Mouse (Mus musculus): Measurements from ENCODE around the gene Wdr45b. TPM values are rescaled to one million over a fixed set of nuclear protein-coding genes. Genes with fewer than 3 reads are reported as not detected.

Gene Wdr45b
- total and polyA plus RNA-seq, 2 experiments from 2014 or later: 71.9 to 87.1 TPM

GRCm38 (mm10) chr11:121294771-121295170, 59.5 kb downstream of the Wdr45b start:
- Histone ChIP-seq H3K9ac (replicated peaks; ENCODE audit: low read length, poor library complexity, severe bottlenecking) (no peak overlapping the region), H3K27me3 (ENCODE audit: insufficient read depth, low read length) (no peaks in the 10 kb centered on the region), H3K27ac (ENCODE audit: low read depth, low read length) (no peak overlapping the region), H3K36me3 (ENCODE audit: insufficient read depth, low read length) (peaks cover 42% of the 10 kb centered on the region), H3K9me3 (ENCODE audit: low read length) (no peaks in the 10 kb centered on the region), H3K4me3 (ENCODE audit: low read depth, low read length) (no peak overlapping the region), H3K4me2 (ENCODE audit: low read depth, low read length, poor library complexity, severe bottlenecking) (no peak overlapping the region), H3K4me1 (ENCODE audit: insufficient read depth, low read length) (no peaks in the 10 kb centered on the region)
- ATAC-seq (ENCODE audit: low FRiP score): no peak
- no peak for TF ChIP-seq CTCF (IDR thresholded peaks at IDR 0.05)
- 98% methylated on average over 5 of the region's 5 CpGs for WGBS
- DNase-seq (ENCODE audit: low spot score): no peak

- DNase-seq (ENCODE audit: low spot score): peak; percentile 6
Measured at GRCm38 (mm10) chr11:121289859-121290258, 64.4 kb downstream of the Wdr45b start.

GRCm38 (mm10) chr11:121282911-121283310, 71.3 kb downstream of the Wdr45b start:
- TF ChIP-seq CTCF (IDR thresholded peaks at IDR 0.05): no peak
- Histone ChIP-seq H3K4me2 (ENCODE audit: low read depth, low read length, poor library complexity, severe bottlenecking) (no peak overlapping the region), H3K36me3 (ENCODE audit: insufficient read depth, low read length) (peaks cover 10% of the 10 kb centered on the region; the same call in 1 of the 2 replicates), H3K4me1 (ENCODE audit: insufficient read depth, low read length) (no peaks in the 10 kb centered on the region), H3K4me3 (ENCODE audit: low read depth, low read length) (no peak overlapping the region), H3K9ac (replicated peaks; ENCODE audit: low read length, poor library complexity, severe bottlenecking) (no peak overlapping the region), H3K9me3 (ENCODE audit: low read length) (no peaks in the 10 kb centered on the region), H3K27me3 (ENCODE audit: insufficient read depth, low read length) (no peaks in the 10 kb centered on the region), H3K27ac (ENCODE audit: low read depth, low read length) (no peak overlapping the region)
- WGBS: 88% methylated on average over 6 of the region's 6 CpGs
- no peak for ATAC-seq (ENCODE audit: low FRiP score)
- no peak for DNase-seq (ENCODE audit: low spot score)

More at GRCm38 (mm10) chr11:121289859-121290258, 64.4 kb downstream of the Wdr45b start:
- Histone ChIP-seq H3K4me3 (ENCODE audit: low read depth, low read length) (no peak overlapping the region), H3K27ac (ENCODE audit: low read depth, low read length) (no peak overlapping the region), H3K36me3 (ENCODE audit: insufficient read depth, low read length) (peaks cover 26% of the 10 kb centered on the region), H3K9me3 (ENCODE audit: low read length) (no peaks in the 10 kb centered on the region), H3K9ac (replicated peaks; ENCODE audit: low read length, poor library complexity, severe bottlenecking) (no peak overlapping the region), H3K4me2 (ENCODE audit: low read depth, low read length, poor library complexity, severe bottlenecking) (no peak overlapping the region), H3K27me3 (ENCODE audit: insufficient read depth, low read length) (no peaks in the 10 kb centered on the region), H3K4me1 (ENCODE audit: insufficient read depth, low read length) (no peaks in the 10 kb centered on the region)
- 94% methylated on average over 3 of the region's 3 CpGs for WGBS
- peak; percentile 37; the same call in 1 of the 2 replicates for TF ChIP-seq CTCF (IDR thresholded peaks at IDR 0.05)
- no peak for ATAC-seq (ENCODE audit: low FRiP score)

DNA sequence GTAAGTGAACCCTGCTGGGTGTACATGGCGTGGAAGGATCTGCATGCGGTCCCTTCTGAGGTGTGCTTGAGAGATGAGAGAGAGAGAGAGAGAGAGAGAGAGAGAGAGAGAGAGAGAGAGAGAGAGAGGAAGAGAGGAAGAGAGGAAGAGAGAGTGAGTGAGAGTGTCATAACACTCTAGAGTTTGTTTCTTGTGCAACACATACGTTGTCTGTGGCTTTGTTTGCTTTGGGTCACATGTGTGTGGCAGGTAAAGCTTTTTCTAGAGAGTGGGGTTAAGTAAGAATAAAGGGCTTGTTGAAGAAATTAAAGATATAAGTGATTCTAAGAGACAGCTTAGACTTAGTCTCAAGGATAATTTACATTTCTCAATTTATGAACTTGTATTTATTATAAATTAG, 76.2 kb downstream of the Wdr45b start:
- H3K4me2 ChIP-seq (ENCODE audit: low read depth, low read length, poor library complexity, severe bottlenecking): no peak overlapping the region
- H3K36me3 ChIP-seq (ENCODE audit: insufficient read depth, low read length): no peaks in the 10 kb centered on the region
- no peak for DNase-seq (ENCODE audit: low spot score)
- no peaks in the 10 kb centered on the region for H3K4me1 ChIP-seq (ENCODE audit: insufficient read depth, low read length)
- no peak overlapping the region for H3K4me3 ChIP-seq (ENCODE audit: low read depth, low read length)
- no peaks in the 10 kb centered on the region for H3K9me3 ChIP-seq (ENCODE audit: low read length)
- TF ChIP-seq CTCF (IDR thresholded peaks at IDR 0.05): no peak
- no peak overlapping the region for H3K27ac ChIP-seq (ENCODE audit: low read depth, low read length)
- 87% methylated on average over 3 of the region's 3 CpGs for WGBS
- H3K9ac ChIP-seq (replicated peaks; ENCODE audit: low read length, poor library complexity, severe bottlenecking): no peak overlapping the region
- ATAC-seq (ENCODE audit: low FRiP score): no peak
- no peaks in the 10 kb centered on the region for H3K27me3 ChIP-seq (ENCODE audit: insufficient read depth, low read length)

DNA sequence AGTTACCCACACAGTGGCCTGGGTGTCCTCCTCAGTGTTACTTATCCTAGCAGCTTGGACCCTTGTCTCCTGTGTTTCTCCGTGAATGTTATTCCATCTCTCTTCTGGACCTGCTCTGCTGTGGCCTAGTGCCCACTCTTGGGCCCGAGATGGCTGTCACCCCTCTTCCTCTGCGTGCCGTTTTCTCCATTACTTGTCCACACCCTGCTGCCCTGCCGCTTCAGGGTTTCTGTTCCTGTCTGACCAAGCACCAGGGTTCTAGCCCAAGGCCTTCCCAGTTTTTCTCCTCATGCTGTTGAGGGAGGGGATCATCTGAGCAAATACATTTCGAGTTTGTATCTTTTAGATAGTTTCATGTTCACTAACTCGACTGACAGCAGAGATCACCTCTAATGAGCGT, 76.7 kb downstream of the Wdr45b start:
- TF ChIP-seq CTCF (IDR thresholded peaks at IDR 0.05): no peak
- 92% methylated on average over 8 of the region's 8 CpGs for WGBS

More for the DNA sequence above, 76.7 kb downstream of the Wdr45b start:
- Histone ChIP-seq H3K4me1 (ENCODE audit: insufficient read depth, low read length) (no peaks in the 10 kb centered on the region), H3K27ac (ENCODE audit: low read depth, low read length) (no peak overlapping the region), H3K9me3 (ENCODE audit: low read length) (no peaks in the 10 kb centered on the region), H3K36me3 (ENCODE audit: insufficient read depth, low read length) (no peaks in the 10 kb centered on the region), H3K4me2 (ENCODE audit: low read depth, low read length, poor library complexity, severe bottlenecking) (no peak overlapping the region), H3K9ac (replicated peaks; ENCODE audit: low read length, poor library complexity, severe bottlenecking) (no peak overlapping the region), H3K27me3 (ENCODE audit: insufficient read depth, low read length) (no peaks in the 10 kb centered on the region), H3K4me3 (ENCODE audit: low read depth, low read length) (no peak overlapping the region)
- DNase-seq (ENCODE audit: low spot score) (no peak), ATAC-seq (ENCODE audit: low FRiP score) (no peak)

Small RNA genes lying within 50 kb of the gene (microRNA-seq; reads per million reads assigned to microRNA genes)
- not detected for gene Mir7236 (ENCODE audit: borderline number of aligned reads)

Other genes starting within 250 kb of the Wdr45b start
- not detected in 2 replicates for gene Tex19.2, start 235.8 kb downstream of the Wdr45b start, total RNA-seq (2014; rRNA removed)
- gene Tex19.2, start 235.8 kb downstream of the Wdr45b start, polyA plus RNA-seq (2015; fragmentation: Nextera tagmentation; extraction: Ambion mirVana): not detected in 2 replicates
- gene Tex19.1, start 208.3 kb downstream of the Wdr45b start, total RNA-seq (2014; rRNA removed): not detected in 2 replicates
- gene Tex19.1, start 208.3 kb downstream of the Wdr45b start, polyA plus RNA-seq (2015; fragmentation: Nextera tagmentation; extraction: Ambion mirVana): not detected in 2 replicates
- gene Uts2r, start 194.2 kb downstream of the Wdr45b start, total RNA-seq (2014; rRNA removed): 0.33 and 0.66 TPM in 2 replicates
- 1.1 and 1.5 TPM in 2 replicates for gene Uts2r, start 194.2 kb downstream of the Wdr45b start, polyA plus RNA-seq (2015; fragmentation: Nextera tagmentation; extraction: Ambion mirVana)
- 85.2 and 87.4 TPM in 2 replicates for gene Hexdc, start 150.0 kb downstream of the Wdr45b start, total RNA-seq (2014; rRNA removed)
- 37.4 and 38.1 TPM in 2 replicates for gene Hexdc, start 150.0 kb downstream of the Wdr45b start, polyA plus RNA-seq (2015; fragmentation: Nextera tagmentation; extraction: Ambion mirVana)
- gene Ogfod3, start 149.7 kb downstream of the Wdr45b start, total RNA-seq (2014; rRNA removed): 8.9 and 12.0 TPM in 2 replicates
- gene Ogfod3, start 149.7 kb downstream of the Wdr45b start, polyA plus RNA-seq (2015; fragmentation: Nextera tagmentation; extraction: Ambion mirVana): 25.2 and 32.5 TPM in 2 replicates
- 26.5 and 29.1 TPM in 2 replicates for gene Cybc1, start 125.1 kb downstream of the Wdr45b start, total RNA-seq (2014; rRNA removed)
- 18.7 and 20.9 TPM in 2 replicates for gene Cybc1, start 125.1 kb downstream of the Wdr45b start, polyA plus RNA-seq (2015; fragmentation: Nextera tagmentation; extraction: Ambion mirVana)
- 112 and 129 TPM in 2 replicates for gene Narf, start 117.2 kb downstream of the Wdr45b start, total RNA-seq (2014; rRNA removed)
- gene Narf, start 117.2 kb downstream of the Wdr45b start, polyA plus RNA-seq (2015; fragmentation: Nextera tagmentation; extraction: Ambion mirVana): 37.4 and 38.0 TPM in 2 replicates
- gene Foxk2, start 94.5 kb downstream of the Wdr45b start, total RNA-seq (2014; rRNA removed): 92.5 and 92.9 TPM in 2 replicates
- 13.2 and 13.7 TPM in 2 replicates for gene Foxk2, start 94.5 kb downstream of the Wdr45b start, polyA plus RNA-seq (2015; fragmentation: Nextera tagmentation; extraction: Ambion mirVana)
- 15.0 and 18.3 TPM in 2 replicates for gene Rab40b, start 33.8 kb upstream of the Wdr45b start, total RNA-seq (2014; rRNA removed)
- gene Rab40b, start 33.8 kb upstream of the Wdr45b start, polyA plus RNA-seq (2015; fragmentation: Nextera tagmentation; extraction: Ambion mirVana): 14.8 and 15.7 TPM in 2 replicates
- gene Fn3krp, start 67.0 kb upstream of the Wdr45b start, total RNA-seq (2014; rRNA removed): 17.2 and 22.4 TPM in 2 replicates
- 8.3 and 9.0 TPM in 2 replicates for gene Fn3krp, start 67.0 kb upstream of the Wdr45b start, polyA plus RNA-seq (2015; fragmentation: Nextera tagmentation; extraction: Ambion mirVana)
- 2.2 and 8.2 TPM in 2 replicates for gene Fn3k, start 80.5 kb upstream of the Wdr45b start, total RNA-seq (2014; rRNA removed)
- gene Fn3k, start 80.5 kb upstream of the Wdr45b start, polyA plus RNA-seq (2015; fragmentation: Nextera tagmentation; extraction: Ambion mirVana): 3.7 and 3.9 TPM in 2 replicates
- gene Tbcd, start 97.5 kb upstream of the Wdr45b start, total RNA-seq (2014; rRNA removed): 87.9 and 104 TPM in 2 replicates
- 56.5 and 58.4 TPM in 2 replicates for gene Tbcd, start 97.5 kb upstream of the Wdr45b start, polyA plus RNA-seq (2015; fragmentation: Nextera tagmentation; extraction: Ambion mirVana)
- gene Zfp750, start 164.9 kb upstream of the Wdr45b start, total RNA-seq (2014; rRNA removed): 0.33 and 0.71 TPM in 2 replicates
- gene Zfp750, start 164.9 kb upstream of the Wdr45b start, polyA plus RNA-seq (2015; fragmentation: Nextera tagmentation; extraction: Ambion mirVana): 0.22 and 0.35 TPM in 2 replicates